Mouse (Mus musculus): ENCODE results near the gene Ctns. TPM values are rescaled to one million over a fixed set of nuclear protein-coding genes. Genes with fewer than 3 reads are reported as not detected.

Ctns gene
- polyA plus RNA-seq, 1 experiment from 2014 or later = 23.4 TPM

- Histone ChIP-seq H3K27ac (no peak overlapping the region), H3K9me3 (no peaks in the 10 kb centered on the region), H3K9ac (replicated peaks) (no peak overlapping the region), H3K36me3 (peaks cover 18% of the 10 kb centered on the region; the same call in 1 of the 2 replicates), H3K27me3 (no peaks in the 10 kb centered on the region), H3K4me1 (replicated peaks) (0 out of 2 replicates have a peak, but pooled peaks cover 9% of the 10 kb centered on the region), H3K4me3 (replicated peaks) (no peak overlapping the region), H3K4me2 (no peak overlapping the region)
- WGBS = 81% methylated on average over 6 of the region's 6 CpGs
- ATAC-seq (ENCODE audit: insufficient number of reproducible peaks, insufficient read depth, low FRiP score, low TSS enrichment, low read depth) = no peak
These were observed 30.3 kb downstream of the Ctns start for GRCm38 (mm10) chr11:73168576-73168975.

- Histone ChIP-seq H3K9me3 (no peaks in the 10 kb centered on the region), H3K4me2 (no peak overlapping the region), H3K36me3 (peaks cover 15% of the 10 kb centered on the region; the same call in 1 of the 2 replicates), H3K9ac (replicated peaks) (no peak overlapping the region), H3K27me3 (no peaks in the 10 kb centered on the region), H3K4me3 (replicated peaks) (no peak overlapping the region), H3K4me1 (replicated peaks) (0 out of 2 replicates have a peak, but pooled peaks cover 9% of the 10 kb centered on the region), H3K27ac (no peak overlapping the region)
- 81% methylated on average over 8 of the region's 8 CpGs for WGBS
- no peak for ATAC-seq (ENCODE audit: insufficient number of reproducible peaks, insufficient read depth, low FRiP score, low TSS enrichment, low read depth)
These were observed 30.8 kb downstream of the Ctns start for GRCm38 (mm10) chr11:73168071-73168470.

- peaks cover 40% of the 10 kb centered on the region for H3K27me3 ChIP-seq
- no peak overlapping the region for H3K9ac ChIP-seq (replicated peaks)
- H3K27ac ChIP-seq = no peak overlapping the region
- no peak for ATAC-seq (ENCODE audit: insufficient number of reproducible peaks, insufficient read depth, low FRiP score, low TSS enrichment, low read depth)
- H3K4me1 ChIP-seq (replicated peaks) = peaks cover 9% of the 10 kb centered on the region; the same call in 1 of the 2 replicates
- 63% methylated on average over 5 of the region's 5 CpGs for WGBS
- H3K4me3 ChIP-seq (replicated peaks) = no peak overlapping the region
- no peak overlapping the region for H3K4me2 ChIP-seq
- H3K9me3 ChIP-seq = no peaks in the 10 kb centered on the region
- no peaks in the 10 kb centered on the region for H3K36me3 ChIP-seq
These were observed 36.6 kb downstream of the Ctns start for GRCm38 (mm10) chr11:73162284-73162683.

GRCm38 (mm10) chr11:73161616-73162015 is 37.2 kb downstream of the Ctns start:
- no peak overlapping the region for H3K4me3 ChIP-seq (replicated peaks)
- H3K9ac ChIP-seq (replicated peaks) = no peak overlapping the region
- peaks cover 46% of the 10 kb centered on the region for H3K27me3 ChIP-seq
- 92% methylated on average over 4 of the region's 4 CpGs for WGBS
- H3K9me3 ChIP-seq = no peaks in the 10 kb centered on the region
- no peak for ATAC-seq (ENCODE audit: insufficient number of reproducible peaks, insufficient read depth, low FRiP score, low TSS enrichment, low read depth)
- H3K4me1 ChIP-seq (replicated peaks) = peaks cover 9% of the 10 kb centered on the region; the same call in 1 of the 2 replicates
- no peaks in the 10 kb centered on the region for H3K36me3 ChIP-seq
- no peak overlapping the region for H3K4me2 ChIP-seq
- no peak overlapping the region for H3K27ac ChIP-seq

GRCm38 (mm10) chr11:73160811-73161200 is 38.0 kb downstream of the Ctns start:
- ATAC-seq (ENCODE audit: insufficient number of reproducible peaks, insufficient read depth, low FRiP score, low TSS enrichment, low read depth) = no peak
- H3K4me2 ChIP-seq = peak overlapping the region; percentile 89
- H3K9ac ChIP-seq (replicated peaks) = no peak overlapping the region

GRCm38 (mm10) chr11:73159957-73160810 is 38.7 kb downstream of the Ctns start, which contains the start of gene P2rx5:
TSS of gene P2rx5 (plus strand) at chr11:73160421.
- no peak for ATAC-seq (ENCODE audit: insufficient number of reproducible peaks, insufficient read depth, low FRiP score, low TSS enrichment, low read depth)
- H3K27me3 ChIP-seq = peaks cover 54% of the 10 kb centered on the region
- H3K4me3 ChIP-seq (replicated peaks) = peak within 1 kb of the TSS; percentile 49
- WGBS = 2% methylated on average over 49 of the region's 49 CpGs
- H3K27ac ChIP-seq = no peak within 1 kb of the TSS
- H3K4me2 ChIP-seq = peak within 1 kb of the TSS; percentile 89
- H3K4me1 ChIP-seq (replicated peaks) = peaks cover 9% of the 10 kb centered on the region; the same call in 1 of the 2 replicates
- H3K9me3 ChIP-seq = no peaks in the 10 kb centered on the region
- H3K9ac ChIP-seq (replicated peaks) = peak within 1 kb of the TSS; percentile 56
- no peaks in the 10 kb centered on the region for H3K36me3 ChIP-seq

More at GRCm38 (mm10) chr11:73160811-73161200, 38.0 kb downstream of the Ctns start:
- Histone ChIP-seq H3K9me3 (no peaks in the 10 kb centered on the region), H3K4me1 (replicated peaks) (peaks cover 9% of the 10 kb centered on the region; the same call in 1 of the 2 replicates), H3K4me3 (replicated peaks) (peak overlapping the region; percentile 49), H3K27ac (no peak overlapping the region), H3K27me3 (peaks cover 48% of the 10 kb centered on the region), H3K36me3 (no peaks in the 10 kb centered on the region)
- WGBS = 19% methylated on average over 6 of the region's 6 CpGs

- 74% methylated on average over 6 of the region's 6 CpGs for WGBS
- no peak for ATAC-seq (ENCODE audit: insufficient number of reproducible peaks, insufficient read depth, low FRiP score, low TSS enrichment, low read depth)
- no peak overlapping the region for H3K4me3 ChIP-seq (replicated peaks)
- H3K27ac ChIP-seq = no peak overlapping the region
- H3K4me2 ChIP-seq = no peak overlapping the region
- H3K4me1 ChIP-seq (replicated peaks) = no peaks in the 10 kb centered on the region
- peaks cover 38% of the 10 kb centered on the region for H3K27me3 ChIP-seq
- no peak overlapping the region for H3K9ac ChIP-seq (replicated peaks)
- H3K36me3 ChIP-seq = no peaks in the 10 kb centered on the region
- H3K9me3 ChIP-seq = no peaks in the 10 kb centered on the region
These were observed 43.8 kb downstream of the Ctns start for GRCm38 (mm10) chr11:73155071-73155470.

- WGBS = 83% methylated on average over 9 of the region's 9 CpGs
- Histone ChIP-seq H3K27ac (no peak overlapping the region), H3K27me3 (no peaks in the 10 kb centered on the region), H3K9me3 (no peaks in the 10 kb centered on the region), H3K9ac (replicated peaks) (no peak overlapping the region), H3K4me3 (replicated peaks) (no peak overlapping the region), H3K4me1 (replicated peaks) (no peaks in the 10 kb centered on the region), H3K36me3 (no peaks in the 10 kb centered on the region), H3K4me2 (no peak overlapping the region)
- ATAC-seq (ENCODE audit: insufficient number of reproducible peaks, insufficient read depth, low FRiP score, low TSS enrichment, low read depth) = no peak
These were observed 50.6 kb downstream of the Ctns start for GRCm38 (mm10) chr11:73148209-73148608.

GRCm38 (mm10) chr11:73146975-73147365 is 51.9 kb downstream of the Ctns start:
- Histone ChIP-seq H3K4me2 (no peak overlapping the region), H3K36me3 (no peaks in the 10 kb centered on the region), H3K4me1 (replicated peaks) (no peaks in the 10 kb centered on the region), H3K27me3 (no peaks in the 10 kb centered on the region), H3K27ac (no peak overlapping the region), H3K9me3 (no peaks in the 10 kb centered on the region), H3K9ac (replicated peaks) (no peak overlapping the region), H3K4me3 (replicated peaks) (no peak overlapping the region)
- WGBS = 55% methylated on average over 7 of the region's 7 CpGs
- ATAC-seq (ENCODE audit: insufficient number of reproducible peaks, insufficient read depth, low FRiP score, low TSS enrichment, low read depth) = no peak

GRCm38 (mm10) chr11:73146026-73146974 is 52.5 kb downstream of the Ctns start:
- H3K36me3 ChIP-seq = no peaks in the 10 kb centered on the region
- H3K4me1 ChIP-seq (replicated peaks) = no peaks in the 10 kb centered on the region
- no peak overlapping the region for H3K27ac ChIP-seq
- H3K4me3 ChIP-seq (replicated peaks) = no peak overlapping the region
- no peaks in the 10 kb centered on the region for H3K9me3 ChIP-seq
- no peaks in the 10 kb centered on the region for H3K27me3 ChIP-seq
- 61% methylated on average over 11 of the region's 11 CpGs for WGBS
- no peak overlapping the region for H3K4me2 ChIP-seq
- no peak overlapping the region for H3K9ac ChIP-seq (replicated peaks)
- ATAC-seq (ENCODE audit: insufficient number of reproducible peaks, insufficient read depth, low FRiP score, low TSS enrichment, low read depth) = no peak

GRCm38 (mm10) chr11:73144261-73144681 is 54.6 kb downstream of the Ctns start:
- Histone ChIP-seq H3K9me3 (no peaks in the 10 kb centered on the region), H3K36me3 (no peaks in the 10 kb centered on the region), H3K27me3 (no peaks in the 10 kb centered on the region), H3K27ac (no peak overlapping the region), H3K4me2 (no peak overlapping the region), H3K9ac (replicated peaks) (no peak overlapping the region), H3K4me3 (replicated peaks) (no peak overlapping the region), H3K4me1 (replicated peaks) (no peaks in the 10 kb centered on the region)
- ATAC-seq (ENCODE audit: insufficient number of reproducible peaks, insufficient read depth, low FRiP score, low TSS enrichment, low read depth) = no peak
- WGBS = 71% methylated on average over 1 of the region's 1 CpGs

All from limb, embryonic 12.5 days (tissue).